Mouse (Mus musculus): ENCODE results near the gene Ppard.

GRCm38 (mm10) chr17:28326951-28327350 is 94.5 kb downstream of the Ppard start:
- TF ChIP-seq GATA1 (IDR thresholded peaks at IDR 0.05; ENCODE audit: borderline replicate concordance, low read length) (no peak), FLI1 (IDR thresholded peaks at IDR 0.05; ENCODE audit: low read length) (no peak)

All from megakaryocyte, embryonic 14.5 days (primary cell).